Mouse (Mus musculus) monocyte, adult 5-6 weeks (primary cell): ENCODE data around the gene Gsdma2. TPM values are rescaled to one million over a fixed set of nuclear protein-coding genes. Genes with fewer than 3 reads are reported as not detected.
A peak's percentile ranks its signal among the peaks of the same experiment; 100 is the strongest.

Experiments used
- ATAC-seq: fragments of 153-309, 156-312 bp; replicated peaks from 2 replicates; pipeline ENCODE4 v1.8.0; 2017; ENCODE audit warnings: mild to moderate bottlenecking; ENCODE audit not compliant: low TSS enrichment, insufficient number of reproducible peaks, severe bottlenecking, poor library complexity, low FRiP score
- total RNA-seq: library from RNA; stranded (forward); fragments of 200-1000, 200-491, 200-594 nt; gene quantifications from 3 replicates; pipeline ENCODE4 v1.2.3, GENCODE M21; 2017

Gene Gsdma2
- total RNA-seq, 1 experiment from 2014 or later, result not detected

- ATAC-seq, result no peak
Measured at GRCm38 (mm10) chr11:98694301-98694700, 47.7 kb downstream of the Gsdma2 start.

GRCm38 (mm10) chr11:98695408-98695807 lies 48.8 kb downstream of the Gsdma2 start:
- ATAC-seq, result no peak

DNA sequence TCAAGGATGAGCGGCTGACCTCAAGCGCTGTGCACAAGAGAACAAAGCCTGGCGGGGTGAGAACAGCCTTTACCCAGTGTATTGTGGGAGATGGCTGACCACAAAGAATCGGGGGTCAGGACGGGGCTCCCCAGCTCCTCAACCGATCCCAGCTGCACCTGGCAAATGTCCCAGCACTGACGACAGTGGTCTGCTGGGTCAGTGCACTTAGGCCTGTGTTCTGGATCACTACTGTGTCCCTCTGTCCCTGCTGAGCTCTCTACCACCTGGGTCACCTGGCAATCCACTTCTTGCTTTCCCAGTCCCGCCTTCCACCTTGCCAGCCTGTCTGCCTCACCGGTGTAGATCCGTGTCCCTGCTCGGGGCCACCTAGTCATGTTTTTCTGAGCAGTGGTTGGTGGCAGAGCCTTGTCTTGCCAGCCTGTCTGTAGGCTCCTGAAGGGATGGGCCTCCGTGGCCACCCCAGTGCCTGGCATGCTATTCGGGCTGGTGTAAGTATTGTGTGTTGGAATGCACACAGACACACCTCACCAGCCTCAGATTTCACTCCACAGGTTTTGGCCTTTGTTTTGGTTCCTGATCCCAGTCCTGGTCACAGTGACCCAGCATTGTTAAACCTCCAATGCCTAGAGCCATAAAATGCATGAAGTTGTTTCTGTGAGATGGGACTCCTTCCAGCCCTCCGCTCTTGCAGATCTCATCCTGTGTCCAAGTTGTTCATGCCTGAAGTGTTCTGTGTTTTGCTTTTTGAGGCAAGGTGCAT lies 50.1 kb downstream of the Gsdma2 start:
- ATAC-seq, result no peak

- ATAC-seq, result no peak
Measured at GRCm38 (mm10) chr11:98697225-98697624, 50.7 kb downstream of the Gsdma2 start.

DNA sequence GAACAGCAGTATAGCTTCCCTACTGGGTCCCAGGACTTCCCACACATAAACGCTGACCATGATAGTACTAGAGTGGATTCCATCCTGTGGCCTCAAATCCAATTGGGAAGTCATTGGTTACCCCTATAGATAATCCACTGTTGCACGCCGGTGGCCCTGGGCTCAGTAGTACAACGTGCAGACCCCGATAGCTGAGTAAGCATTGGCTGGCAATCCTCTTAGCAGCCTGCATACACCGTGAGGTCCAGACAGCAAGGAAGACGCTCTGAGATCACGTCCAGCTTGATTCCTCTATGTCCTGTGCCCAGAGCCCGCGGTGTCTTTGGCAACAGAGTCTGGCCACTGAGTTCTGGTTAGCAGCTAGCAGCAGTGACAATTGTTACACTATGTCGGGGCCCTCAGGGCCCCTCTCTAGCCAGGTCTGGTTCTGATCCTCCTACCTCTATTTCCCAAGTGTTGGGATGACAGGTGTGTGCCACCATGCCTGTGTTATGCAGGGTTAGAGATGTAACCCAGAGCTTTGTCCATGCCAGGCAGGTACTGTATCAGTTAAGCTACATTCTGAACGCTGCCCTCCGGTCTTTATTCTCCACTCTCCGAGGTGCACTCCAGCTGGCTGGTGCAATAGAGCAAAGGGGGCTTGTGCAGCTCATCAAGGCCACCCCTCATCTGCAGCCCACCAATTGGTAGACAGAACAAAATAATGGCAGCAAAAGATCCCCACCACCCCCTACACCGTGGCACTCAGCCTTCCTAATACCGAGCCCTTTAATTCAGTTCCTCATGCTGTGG lies 52.5 kb downstream of the Gsdma2 start:
- no peak for ATAC-seq

DNA sequence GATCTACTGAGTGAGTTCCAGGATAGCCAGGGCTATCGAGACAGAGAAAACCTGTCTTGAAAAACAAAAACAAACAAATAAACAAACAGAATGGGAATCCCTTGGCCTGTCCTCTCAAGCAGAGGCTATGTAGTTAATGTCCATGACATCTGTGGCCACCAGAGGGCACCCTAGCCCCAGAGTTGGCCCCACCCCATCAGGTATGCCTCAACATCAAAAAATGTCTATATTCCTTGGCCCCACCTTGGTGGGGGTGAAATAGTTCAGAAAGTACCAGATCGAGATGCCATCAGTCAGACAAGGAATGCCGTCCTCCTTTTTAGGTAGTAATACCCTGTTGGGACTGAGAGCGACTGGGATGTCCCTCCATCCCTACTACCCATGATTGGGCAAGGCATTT lies 53.4 kb downstream of the Gsdma2 start:
- ATAC-seq, result peak; percentile 72

DNA sequence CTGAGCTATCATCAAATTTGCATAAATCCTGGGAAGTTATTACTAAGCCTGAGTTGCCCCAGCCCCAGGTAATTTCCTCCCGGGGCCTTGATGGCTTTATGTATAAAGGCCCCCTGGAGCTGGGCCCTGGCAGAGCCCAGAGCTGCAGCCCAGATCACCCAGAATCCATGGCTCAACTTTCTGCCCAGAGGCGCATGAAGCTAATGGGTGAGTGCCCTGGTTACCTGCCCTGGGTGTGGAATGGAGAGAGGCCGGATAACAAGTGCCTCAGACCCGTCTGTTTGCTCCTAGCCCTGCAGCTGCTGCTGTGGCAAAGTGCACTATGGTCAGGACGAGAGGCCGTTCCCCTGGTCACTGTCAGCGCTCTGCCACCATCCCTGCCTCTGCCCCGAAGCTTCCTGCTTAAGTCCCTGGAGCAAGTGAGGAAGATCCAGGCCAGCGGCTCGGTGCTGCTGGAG lies 54.7 kb downstream of the Gsdma2 start, which contains the start of gene Csf3:
Gene Csf3, plus strand, starts transcription at position 51 of the 458 bp plus-strand sequence.
- no peak for ATAC-seq

DNA sequence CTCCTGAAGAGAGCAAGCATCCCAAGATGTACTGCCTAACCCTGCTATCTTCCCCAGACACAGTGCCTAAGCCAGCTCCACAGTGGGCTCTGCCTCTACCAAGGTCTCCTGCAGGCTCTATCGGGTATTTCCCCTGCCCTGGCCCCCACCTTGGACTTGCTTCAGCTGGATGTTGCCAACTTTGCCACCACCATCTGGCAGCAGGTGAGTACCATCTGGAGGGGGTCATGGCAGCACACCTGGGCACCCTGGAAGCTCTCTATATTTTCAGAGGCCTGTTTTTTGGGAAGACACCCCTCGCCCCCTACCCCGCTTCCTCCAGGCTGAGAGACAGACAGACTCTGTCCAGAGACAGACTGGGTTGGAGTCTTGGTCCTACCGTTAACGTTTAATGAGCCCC lies 55.8 kb downstream of the Gsdma2 start:
- ATAC-seq, result no peak

- ATAC-seq, result no peak
Measured at GRCm38 (mm10) chr11:98705021-98705420, 58.5 kb downstream of the Gsdma2 start.

Other genes with a start within 250 kb of the Gsdma2 start
- 2.3 to 6.1 TPM (median 4.6 TPM) in 3 replicates for gene Pgap3, start 246.3 kb upstream of the Gsdma2 start, total RNA-seq
- gene Erbb2, start 234.3 kb upstream of the Gsdma2 start, total RNA-seq, result 0.57 TPM in 1 of 3 replicates, not detected in the others
- gene Mien1, start 207.8 kb upstream of the Gsdma2 start, total RNA-seq, result 37.7 to 75.9 TPM (median 57.5 TPM) in 3 replicates
- gene Grb7, start 200.4 kb upstream of the Gsdma2 start, total RNA-seq, result 0.76 TPM in 1 of 3 replicates, not detected in the others
- 82.2 to 248 TPM (median 102 TPM) in 3 replicates for gene Ikzf3, start 100.7 kb upstream of the Gsdma2 start, total RNA-seq
- gene Zpbp2, start 95.7 kb upstream of the Gsdma2 start, total RNA-seq, result 1.0 to 3.5 TPM (median 2.2 TPM) in 3 replicates
- 10.6 to 34.4 TPM (median 16.6 TPM) in 3 replicates for gene Ormdl3, start 59.4 kb upstream of the Gsdma2 start, total RNA-seq
- gene Lrrc3c, start 48.5 kb upstream of the Gsdma2 start, total RNA-seq, result not detected in 3 replicates
- 0.43 to 1.6 TPM in 2 of 3 replicates, not detected in the other for gene Gm12355, start 21.1 kb upstream of the Gsdma2 start, total RNA-seq
- not detected in 3 replicates for gene Gsdma3, start 20.4 kb upstream of the Gsdma2 start, total RNA-seq
- not detected in 3 replicates for gene Gsdma, start 17.6 kb downstream of the Gsdma2 start, total RNA-seq
- 37.4 to 50.9 TPM (median 37.8 TPM) in 3 replicates for gene Psmd3, start 35.8 kb downstream of the Gsdma2 start, total RNA-seq
- not detected in 3 replicates for gene Csf3, start 54.5 kb downstream of the Gsdma2 start, total RNA-seq
- gene Med24, start 82.7 kb downstream of the Gsdma2 start, total RNA-seq, result 10.9 to 25.7 TPM (median 22.4 TPM) in 3 replicates
- 3.4 to 5.4 TPM (median 4.3 TPM) in 3 replicates for gene Thra, start 93.9 kb downstream of the Gsdma2 start, total RNA-seq
- gene Nr1d1, start 128.6 kb downstream of the Gsdma2 start, total RNA-seq, result 0.68 to 4.7 TPM (median 1.9 TPM) in 3 replicates
- gene Msl1, start 148.8 kb downstream of the Gsdma2 start, total RNA-seq, result 108 to 125 TPM (median 112 TPM) in 3 replicates
- gene Casc3, start 158.1 kb downstream of the Gsdma2 start, total RNA-seq, result 47.5 to 51.5 TPM (median 49.5 TPM) in 3 replicates
- gene Rapgefl1, start 190.0 kb downstream of the Gsdma2 start, total RNA-seq, result not detected in 3 replicates
- 5.3 to 13.1 TPM (median 7.1 TPM) in 3 replicates for gene Wipf2, start 216.9 kb downstream of the Gsdma2 start, total RNA-seq